Comparison of ENCODE assay signal across 13 mouse cellular contexts in genomic region chr12:26091865-26092264, GRCm38 (mm10).
"Had no signal": no experiment of that assay in that cellular context is flagged by ENCODE, and none has a peak within 500 bp of the region (broad histone marks: within the 10 kb centered on the region; RNA-seq: fewer than 3 reads in every experiment).

No protein-coding gene starts in this region.

- DNase-seq: kidney, adult 11 months; kidney, adult 8-10 months; kidney, postnatal 10 days; kidney, postnatal 36 days; liver, embryonic 13.5 days; lung, adult 2 months; lung, postnatal 14 days; lung, postnatal 4 days; midbrain, embryonic 14.5 days; right cerebral cortex, postnatal 25 days; spleen, adult 18-20 months; thymus, adult 18-20 months; thymus, postnatal 36 days had no signal
